Mouse (Mus musculus) thymus, postnatal 14 days (tissue): ENCODE data around the gene Nek2.

Source experiments
- DNase-seq: peaks from one replicate; pipeline ENCODE4 v3.0.0; 2021

The Nek2 gene

GRCm38 (mm10) chr1:191863833-191864550 lies 42.7 kb downstream of the Nek2 start:
- DNase-seq, result no peak

DNA sequence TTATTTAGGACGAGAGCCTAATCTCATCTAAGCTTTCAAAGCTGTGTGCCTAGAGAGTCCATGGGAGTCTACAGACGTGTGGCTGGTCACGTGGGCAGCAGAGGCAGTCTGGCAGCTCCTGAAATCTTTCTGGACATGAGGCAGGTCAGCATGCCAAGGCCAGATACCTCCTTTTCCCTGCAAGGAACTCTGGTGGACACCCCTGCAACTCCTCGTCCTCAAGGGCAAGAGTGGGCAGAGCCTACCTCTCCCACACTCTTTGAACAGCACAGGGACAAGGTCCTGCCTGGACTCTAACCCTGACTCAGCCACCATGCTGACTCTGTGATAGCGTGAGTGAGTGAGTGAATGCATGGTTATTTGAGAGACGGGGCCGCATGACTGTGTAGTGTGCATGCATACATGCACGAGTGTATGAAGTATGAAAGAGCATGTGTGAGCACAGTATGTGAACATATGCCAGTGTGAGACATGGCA lies 43.3 kb downstream of the Nek2 start:
- no peak for DNase-seq

DNA sequence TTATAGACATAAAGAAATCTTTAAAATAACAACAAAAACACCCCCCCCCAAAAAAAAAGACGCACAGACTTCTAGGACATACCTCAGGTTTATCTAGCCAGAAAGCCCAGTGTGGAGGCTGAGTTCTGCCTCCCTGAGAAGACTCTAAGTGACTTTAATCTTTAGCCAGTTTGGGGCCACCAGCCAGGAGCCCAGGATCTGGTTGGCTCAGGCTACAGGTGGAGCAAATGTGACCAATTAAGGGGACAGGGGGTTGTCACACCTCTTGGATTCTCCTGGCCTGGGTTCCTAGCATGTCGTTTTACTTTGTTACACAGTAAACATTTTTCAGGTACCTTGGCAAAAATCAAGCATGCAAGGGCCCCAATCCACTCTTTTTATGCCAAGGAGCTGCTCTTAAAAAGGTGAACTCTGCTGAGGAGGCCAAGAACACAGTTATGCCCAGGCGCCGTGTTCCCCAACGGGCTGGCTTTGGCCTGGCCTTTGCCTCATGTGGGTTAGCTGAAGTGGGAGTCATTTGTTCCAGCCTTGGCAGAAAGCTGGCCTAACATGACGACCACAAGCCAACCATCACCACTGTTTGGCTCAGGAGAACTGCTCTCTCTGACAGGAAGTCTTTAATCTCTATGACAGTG lies 50.9 kb downstream of the Nek2 start:
- DNase-seq, result no peak

DNA sequence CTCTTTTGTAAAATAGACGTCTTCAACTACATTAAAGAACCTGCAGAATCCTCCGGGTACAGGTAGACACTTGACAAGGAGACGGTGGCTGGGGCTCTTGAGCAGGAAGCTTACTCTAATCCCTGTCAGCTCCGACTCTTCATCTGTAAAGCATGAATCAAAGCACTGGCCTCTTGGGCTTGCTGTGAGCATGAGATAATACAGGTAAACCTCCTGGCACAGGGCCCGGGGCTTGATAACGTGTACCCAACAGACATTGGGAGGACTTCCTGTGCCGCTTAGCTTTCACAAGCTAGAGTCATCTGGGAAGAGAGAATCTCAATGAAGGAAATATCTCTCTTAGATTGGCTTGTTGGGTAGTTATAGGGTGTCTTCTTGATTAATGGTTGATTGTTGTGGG lies 53.8 kb downstream of the Nek2 start:
- DNase-seq, result no peak

GRCm38 (mm10) chr1:191875683-191876305 lies 54.5 kb downstream of the Nek2 start:
- no peak for DNase-seq

DNA sequence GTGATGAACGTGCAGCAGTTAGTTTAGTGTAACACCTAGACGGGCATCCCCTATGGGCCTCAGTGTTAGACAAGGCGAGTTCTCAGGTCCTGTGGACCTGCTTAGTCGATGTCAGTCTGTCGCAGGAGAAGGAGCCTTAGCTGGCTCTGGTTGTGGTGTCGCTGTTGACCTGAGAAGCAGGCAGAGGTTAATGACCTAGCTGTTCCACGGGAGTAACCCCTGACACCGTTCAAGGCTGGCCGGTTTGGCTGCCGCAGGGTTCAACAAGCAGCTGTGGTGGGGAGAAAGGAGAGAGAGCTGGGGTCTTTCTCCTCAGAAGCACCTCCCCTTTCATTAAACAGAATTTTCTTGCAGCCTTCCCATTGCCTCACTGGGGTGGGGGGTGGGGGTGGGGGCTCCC lies 56.4 kb downstream of the Nek2 start:
- DNase-seq, result no peak

GRCm38 (mm10) chr1:191878518-191878921 lies 57.3 kb downstream of the Nek2 start:
- no peak for DNase-seq

- DNase-seq, result no peak
These were observed 59.0 kb downstream of the Nek2 start for GRCm38 (mm10) chr1:191880247-191880646.

- DNase-seq, result no peak
These were observed 59.8 kb downstream of the Nek2 start for GRCm38 (mm10) chr1:191880921-191881609.

- DNase-seq, result no peak
These were observed 60.4 kb downstream of the Nek2 start for GRCm38 (mm10) chr1:191881663-191882062.
